In the genomic region with DNA sequence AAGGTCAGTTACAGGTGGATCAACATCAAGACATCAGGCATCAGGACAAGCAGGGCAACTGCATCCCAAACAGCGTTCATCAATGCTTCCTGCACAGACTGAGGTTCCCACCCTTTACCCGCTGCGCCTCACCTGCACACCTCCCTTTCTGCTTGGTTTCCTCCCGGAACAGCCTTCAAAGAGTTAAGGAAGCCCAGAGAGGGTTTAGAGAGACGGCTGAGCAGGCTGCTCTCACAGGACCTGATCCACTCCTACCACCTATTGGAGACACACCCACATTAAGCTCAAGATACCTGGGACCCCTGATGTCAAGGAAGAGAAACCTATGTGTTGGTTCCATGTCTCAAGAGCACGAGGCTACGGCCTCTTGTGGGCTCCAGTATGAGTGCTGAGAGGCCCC, we compare ENCODE assay signal across 26 mouse cellular contexts. TPM values are rescaled to one million over a fixed set of nuclear protein-coding genes. Genes with fewer than 3 reads are reported as not detected.
DNase-seq lines count a peak whose midpoint lies in the region; ATAC-seq and TF ChIP-seq lines count a peak whose summit lies in the region.
"Had no signal": no experiment of that assay in that cellular context is flagged by ENCODE, and none has a peak within 500 bp of the region (broad histone marks: within the 10 kb centered on the region; RNA-seq: fewer than 3 reads in every experiment).

No protein-coding gene starts in this region.

- 62% methylated on average over 7 of the region's 7 CpGs for WGBS in lung, postnatal 0 days
- WGBS in forebrain, postnatal 0 days: 85% methylated on average over 7 of the region's 7 CpGs

- H3K27me3 ChIP-seq in lung, postnatal 0 days (replicated peaks; ENCODE audit: insufficient read depth, low read length): no peaks in the 10 kb centered on the region
- H3K27me3 ChIP-seq in forebrain, postnatal 0 days (ENCODE audit: insufficient read depth, low read length): no peaks in the 10 kb centered on the region
- H3K27me3 ChIP-seq: embryonic facial prominence, embryonic 12.5 days; embryonic facial prominence, embryonic 15.5 days; heart, embryonic 12.5 days; heart, embryonic 15.5 days; hindbrain, embryonic 13.5 days had no signal

- peaks cover 34% of the 10 kb centered on the region for H3K4me1 ChIP-seq in lung, postnatal 0 days (ENCODE audit: insufficient read depth, low read depth, low read length)
- peaks cover 12% of the 10 kb centered on the region for H3K4me1 ChIP-seq in forebrain, postnatal 0 days (ENCODE audit: insufficient read depth)

- no peak for ATAC-seq in lung, postnatal 0 days
- no peak for ATAC-seq in forebrain, postnatal 0 days
- ATAC-seq: activated CD4-positive, CD25-positive, alpha-beta regulatory T cell, adult 4 months; forebrain, embryonic 14.5 days; hindbrain, embryonic 16.5 days; intestine, postnatal 0 days had no signal

- no peak overlapping the region for H3K4me2 ChIP-seq in lung, postnatal 0 days (replicated peaks; ENCODE audit: low read depth, low read length)
- no peak overlapping the region for H3K4me2 ChIP-seq in forebrain, postnatal 0 days (ENCODE audit: low read depth)
- H3K4me2 ChIP-seq: embryonic facial prominence, embryonic 12.5 days; embryonic facial prominence, embryonic 15.5 days; heart, embryonic 12.5 days; heart, embryonic 15.5 days; hindbrain, embryonic 13.5 days had no signal

- TF ChIP-seq CTCF in lung, postnatal 0 days (IDR thresholded peaks at IDR 0.05): no peak
- TF ChIP-seq CTCF in forebrain, postnatal 0 days (IDR thresholded peaks at IDR 0.05; ENCODE audit: low read depth): no peak

- no peak for DNase-seq in lung, postnatal 0 days (ENCODE audit: low spot score)
- no peak for DNase-seq in lung, postnatal 10 days
- DNase-seq in CD4-positive helper T cell, adult 2 months (ENCODE audit: low read depth, low spot score): peak; percentile 35
- DNase-seq in induced T-regulatory cell, adult 2 months (ENCODE audit: low read depth): peak; percentile 56
- no peak for DNase-seq in urinary bladder, adult 2 months (ENCODE audit: low spot score)
- DNase-seq in forebrain, postnatal 0 days: no peak
- DNase-seq: adrenal gland, postnatal 10 days; adrenal gland, postnatal 36 days; B cell, adult 2 months; cerebellum, adult 2 months; cerebellum, adult 9-11 months; cerebellum, postnatal 25 days; gastrocnemius, postnatal 25 days; heart, adult 2 months; heart, postnatal 10 days; heart, postnatal 36 days had no signal

- no peak overlapping the region for H3K4me3 ChIP-seq in lung, postnatal 0 days (ENCODE audit: low read depth, low read length)
- no peak overlapping the region for H3K4me3 ChIP-seq in forebrain, postnatal 0 days (ENCODE audit: low read depth, low read length)
- H3K4me3 ChIP-seq: embryonic facial prominence, embryonic 12.5 days; embryonic facial prominence, embryonic 15.5 days; heart, adult 2 months; heart, embryonic 12.5 days; heart, embryonic 15.5 days; hindbrain, embryonic 10.5 days; hindbrain, embryonic 13.5 days had no signal

- no peaks in the 10 kb centered on the region for H3K9me3 ChIP-seq in lung, postnatal 0 days (ENCODE audit: low read length)
- H3K9me3 ChIP-seq in forebrain, postnatal 0 days (ENCODE audit: low read length): no peaks in the 10 kb centered on the region
- H3K9me3 ChIP-seq: embryonic facial prominence, embryonic 12.5 days; embryonic facial prominence, embryonic 15.5 days; heart, embryonic 12.5 days; heart, embryonic 15.5 days; hindbrain, embryonic 10.5 days; hindbrain, embryonic 13.5 days had no signal

- peak overlapping the region; percentile 26; the same call in 1 of the 2 replicates for H3K27ac ChIP-seq in lung, postnatal 0 days (ENCODE audit: low read length)
- no peak overlapping the region for H3K27ac ChIP-seq in forebrain, postnatal 0 days (ENCODE audit: low read depth, low read length)
- H3K27ac ChIP-seq: embryonic facial prominence, embryonic 12.5 days; embryonic facial prominence, embryonic 15.5 days; heart, adult 2 months; heart, embryonic 15.5 days; hindbrain, embryonic 10.5 days; hindbrain, embryonic 13.5 days had no signal

- no peak for TF ChIP-seq EP300 in lung, postnatal 0 days (IDR thresholded peaks at IDR 0.05)

- H3K36me3 ChIP-seq in lung, postnatal 0 days (ENCODE audit: insufficient read depth, low read length): no peaks in the 10 kb centered on the region
- no peaks in the 10 kb centered on the region for H3K36me3 ChIP-seq in forebrain, postnatal 0 days (ENCODE audit: insufficient read depth)
- H3K36me3 ChIP-seq: embryonic facial prominence, embryonic 15.5 days had no signal

- H3K9ac ChIP-seq in lung, postnatal 0 days (replicated peaks; ENCODE audit: low read depth): no peak overlapping the region
- no peak overlapping the region for H3K9ac ChIP-seq in forebrain, postnatal 0 days
- H3K9ac ChIP-seq: embryonic facial prominence, embryonic 12.5 days; embryonic facial prominence, embryonic 15.5 days; heart, embryonic 12.5 days; heart, embryonic 15.5 days; hindbrain, embryonic 13.5 days had no signal

RNA-seq across cellular contexts. Expression of a gene that starts 60.0 kb away (rescaled TPM):
- polyA plus RNA-seq in lung, postnatal 0 days (2015; fragmentation: Nextera tagmentation; extraction: Ambion mirVana): 104 and 108 TPM in 2 replicates
- 32.1 and 33.7 TPM in 2 replicates for polyA plus RNA-seq in urinary bladder, adult 2 months (2012; rRNA removed)
- total RNA-seq in forebrain, postnatal 0 days (2014; rRNA removed): 59.2 and 72.0 TPM in 2 replicates
- polyA plus RNA-seq in forebrain, postnatal 0 days (2015; fragmentation: Nextera tagmentation; extraction: Ambion mirVana): 51.8 and 58.0 TPM in 2 replicates

Comparison
In these comparisons a context has a peak if more than half of its experiments do, and no peak if none do; other contexts are left out.
1. DNase-seq: peak in CD4-positive helper T cell, adult 2 months (single experiment) and induced T-regulatory cell, adult 2 months (single experiment); none in lung, postnatal 0 days (single experiment), lung, postnatal 10 days (single experiment), urinary bladder, adult 2 months (single experiment) and forebrain, postnatal 0 days (single experiment).